ENCODE assay signal across 9 mouse cellular contexts in the genomic region with DNA sequence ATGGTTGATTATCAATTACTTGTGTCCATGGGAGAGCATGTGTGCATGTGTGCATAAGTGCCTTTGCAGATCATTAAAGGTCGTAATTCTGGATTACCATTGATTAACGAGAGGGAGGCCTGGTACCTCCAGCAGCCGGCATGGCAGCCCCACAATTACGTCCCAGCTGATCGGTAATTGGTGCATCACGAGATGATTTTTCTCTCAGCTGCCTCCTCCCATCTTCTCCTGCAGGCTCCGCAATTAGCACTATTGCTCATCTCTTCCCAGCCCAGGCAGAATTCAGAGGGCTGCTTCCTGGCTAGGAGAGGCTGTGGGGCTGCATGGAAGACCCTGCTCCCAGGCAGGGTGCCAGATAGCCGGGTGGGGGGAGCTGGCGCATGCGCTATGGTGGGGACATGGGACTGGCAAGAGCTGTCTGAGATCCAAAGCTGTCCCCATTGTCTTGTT. TPM values are rescaled to one million over a fixed set of nuclear protein-coding genes. Genes with fewer than 3 reads are reported as not detected.
DNase-seq lines count a peak whose midpoint lies in the region; ATAC-seq and TF ChIP-seq lines count a peak whose summit lies in the region.
"Had no signal": no experiment of that assay in that cellular context is flagged by ENCODE, and none has a peak within 500 bp of the region (broad histone marks: within the 10 kb centered on the region; RNA-seq: fewer than 3 reads in every experiment).

No protein-coding gene starts in this region.

- peaks cover 15% of the 10 kb centered on the region; the same call in 1 of the 2 replicates for H3K4me1 ChIP-seq in kidney, embryonic 14.5 days (ENCODE audit: control insufficient read depth, insufficient read depth, low read length)
- H3K4me1 ChIP-seq in forebrain, embryonic 11.5 days (replicated peaks; ENCODE audit: control insufficient read depth, insufficient read depth, low read length): peaks cover 19% of the 10 kb centered on the region

- peak overlapping the region; percentile 42 for H3K27ac ChIP-seq in kidney, embryonic 14.5 days (ENCODE audit: low read depth, low read length)
- H3K27ac ChIP-seq in forebrain, embryonic 11.5 days (ENCODE audit: low read depth, low read length): peak overlapping the region; percentile 82
- peak overlapping the region; percentile 75 for H3K27ac ChIP-seq in left cerebral cortex, adult 2 months

- ATAC-seq in kidney, embryonic 14.5 days (ENCODE audit: low FRiP score, low TSS enrichment): peak; percentile 45; the same call in 1 of the 2 replicates
- peak; percentile 71 for ATAC-seq in forebrain, embryonic 11.5 days (replicated peaks; ENCODE audit: low FRiP score)

- intact Hi-C loops in left cerebral cortex, adult 2 months (cut with DNase I): no loop called here

- 25% methylated on average over 10 of the region's 10 CpGs for WGBS in kidney, embryonic 14.5 days
- WGBS in forebrain, embryonic 11.5 days: 45% methylated on average over 10 of the region's 10 CpGs

- no peak overlapping the region for H3K4me3 ChIP-seq in kidney, embryonic 14.5 days (ENCODE audit: low read length)
- H3K4me3 ChIP-seq in forebrain, embryonic 11.5 days (ENCODE audit: low read depth, low read length): no peak overlapping the region
- no peak overlapping the region for H3K4me3 ChIP-seq in left cerebral cortex, adult 2 months
- H3K4me3 ChIP-seq: myocyte had no signal

- no peaks in the 10 kb centered on the region for H3K9me3 ChIP-seq in kidney, embryonic 14.5 days (ENCODE audit: control insufficient read depth, low read length)
- no peaks in the 10 kb centered on the region for H3K9me3 ChIP-seq in forebrain, embryonic 11.5 days (ENCODE audit: control insufficient read depth, low read length)

- DNase-seq in kidney, adult 11 months: no peak
- DNase-seq in forebrain, embryonic 11.5 days (ENCODE audit: low spot score): peak; percentile 68
- peak; percentile 72 to 77 for DNase-seq in left cerebral cortex, adult 2 months (ENCODE audit: extremely low spot score in 1 of 2, low spot score in 2 of 2)
- DNase-seq in retina, postnatal 7 days (ENCODE audit: low read depth, low spot score): peak; percentile 51
- no peak for DNase-seq in spleen, postnatal 14 days (ENCODE audit: low spot score in 2 of 2)
- DNase-seq in embryo, embryonic 11 days: no peak
- no peak for DNase-seq in gastrocnemius, postnatal 4 days (ENCODE audit: low spot score in 2 of 2)

- H3K36me3 ChIP-seq in kidney, embryonic 14.5 days (ENCODE audit: control insufficient read depth, insufficient read depth, low read length): no peaks in the 10 kb centered on the region
- no peaks in the 10 kb centered on the region for H3K36me3 ChIP-seq in forebrain, embryonic 11.5 days (ENCODE audit: control insufficient read depth, insufficient read depth, low read length)

- TF ChIP-seq CTCF in left cerebral cortex, adult 2 months (IDR thresholded peaks at IDR 0.05): no peak

- peak overlapping the region; percentile 5; the same call in 1 of the 2 replicates for H3K4me2 ChIP-seq in kidney, embryonic 14.5 days (replicated peaks; ENCODE audit: low read depth, low read length)
- no peak overlapping the region for H3K4me2 ChIP-seq in forebrain, embryonic 11.5 days (ENCODE audit: low read depth, low read length, severe bottlenecking)

- no peak overlapping the region for H3K9ac ChIP-seq in kidney, embryonic 14.5 days (ENCODE audit: low read depth, low read length)
- H3K9ac ChIP-seq in forebrain, embryonic 11.5 days (ENCODE audit: low read length): no peak overlapping the region

- peaks cover 5% of the 10 kb centered on the region for H3K27me3 ChIP-seq in kidney, embryonic 14.5 days (ENCODE audit: control insufficient read depth, insufficient read depth, low read length)
- no peaks in the 10 kb centered on the region for H3K27me3 ChIP-seq in forebrain, embryonic 11.5 days (ENCODE audit: control insufficient read depth, insufficient read depth, low read length)

RNA-seq across cellular contexts. Expression of a gene that starts 26.9 kb away (rescaled TPM):
- polyA plus RNA-seq in kidney, embryonic 14.5 days (2014; fragmentation: Nextera tagmentation; extraction: Ambion mirVana): 25.8 and 34.8 TPM in 2 replicates
- 40.3 and 42.7 TPM in 2 replicates for polyA plus RNA-seq in forebrain, embryonic 11.5 days (2014; fragmentation: Nextera tagmentation; extraction: Ambion mirVana)
- total RNA-seq in left cerebral cortex, adult 2 months (2021): 10 to 100 TPM; 74.3 to 80.8 TPM
- 10 to 100 TPM; 43.2 to 44.8 TPM for total RNA-seq in gastrocnemius, postnatal 4 days (2021)

RNA-seq across cellular contexts. Expression of a gene that starts 35.3 kb away (rescaled TPM):
- polyA plus RNA-seq in kidney, embryonic 14.5 days (2014; fragmentation: Nextera tagmentation; extraction: Ambion mirVana): 12.6 and 30.4 TPM in 2 replicates
- 46.5 and 48.7 TPM in 2 replicates for polyA plus RNA-seq in forebrain, embryonic 11.5 days (2014; fragmentation: Nextera tagmentation; extraction: Ambion mirVana)
- total RNA-seq in left cerebral cortex, adult 2 months (2021): 10 to 100 TPM; 79.8 to 91.6 TPM
- 10 to 100 TPM; 21.5 to 31.1 TPM for total RNA-seq in gastrocnemius, postnatal 4 days (2021)

Comparison
In these comparisons a context has a peak if more than half of its experiments do, and no peak if none do; other contexts are left out.
1. DNase-seq: peak in forebrain, embryonic 11.5 days (single experiment), left cerebral cortex, adult 2 months (2 of 2) and retina, postnatal 7 days (single experiment); none in kidney, adult 11 months (single experiment), spleen, postnatal 14 days (0 of 2), embryo, embryonic 11 days (single experiment) and gastrocnemius, postnatal 4 days (0 of 2).
2. Peak in every context shown above with its lines, with median percentiles within 50 percentile points of each other: H3K27ac ChIP-seq.